Mouse (Mus musculus) R1 (cell line): ENCODE data around the gene Gnb2.

Experiments used
- DNase-seq: peaks from one replicate; pipeline ENCODE4 v3.0.0-alpha.2; 2018; ENCODE audit warnings: low read depth, low spot score

Gene Gnb2

DNA sequence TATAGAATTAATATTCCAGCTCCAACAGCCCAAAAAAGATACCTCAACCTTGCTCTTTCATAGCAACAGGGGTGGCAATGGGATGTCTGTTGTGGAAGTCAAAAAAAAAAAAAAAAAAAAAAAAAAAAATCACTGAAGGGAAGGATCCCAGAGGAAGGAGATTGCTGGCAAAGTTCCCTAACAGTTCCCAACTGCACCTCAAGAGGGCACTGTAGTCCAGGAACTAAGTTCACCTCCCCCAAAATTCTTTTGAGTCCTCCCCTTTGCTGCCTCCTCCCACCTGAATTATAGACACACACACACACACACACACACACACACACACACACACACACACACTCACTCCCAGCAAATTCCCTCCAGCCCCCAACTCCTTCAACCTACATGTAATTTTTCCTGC is 52.2 kb downstream of the Gnb2 start:
- peak; percentile 85 for DNase-seq
